Comparison of ENCODE assay signal across 14 mouse cellular contexts in genomic region chr2:46521147-46521965, GRCm38 (mm10).
DNase-seq lines count a peak whose midpoint lies in the region; ATAC-seq and TF ChIP-seq lines count a peak whose summit lies in the region.
"Had no signal": no experiment of that assay in that cellular context is flagged by ENCODE, and none has a peak within 500 bp of the region (broad histone marks: within the 10 kb centered on the region; RNA-seq: fewer than 3 reads in every experiment).

No protein-coding gene starts in this region.

- no peak for TF ChIP-seq CTCF in liver, adult 2 months (IDR thresholded peaks at IDR 0.05; ENCODE audit: low read depth, low read length)
- TF ChIP-seq CTCF in brain, embryonic 14.5 days (IDR thresholded peaks at IDR 0.05; ENCODE audit: borderline replicate concordance, extremely low read depth, insufficient read depth, insufficient read length), result no peak

- no peak overlapping the region for H3K4me2 ChIP-seq in midbrain, embryonic 16.5 days (ENCODE audit: low read length)
- H3K4me2 ChIP-seq: hindbrain, embryonic 13.5 days; liver, embryonic 15.5 days; midbrain, embryonic 11.5 days had no signal

- H3K4me1 ChIP-seq in heart, embryonic 10.5 days, result peaks cover 13% of the 10 kb centered on the region
- H3K4me1 ChIP-seq in liver, adult 2 months (ENCODE audit: control insufficient read depth, insufficient read depth, low read length), result no peaks in the 10 kb centered on the region
- H3K4me1 ChIP-seq in midbrain, embryonic 16.5 days (ENCODE audit: control insufficient read depth, insufficient read depth, low read length), result no peaks in the 10 kb centered on the region
- H3K4me1 ChIP-seq: liver, embryonic 15.5 days had no signal

- peak; percentile 11 to 23 for DNase-seq in heart, adult 18-20 months
- DNase-seq in heart, embryonic 10.5 days (ENCODE audit: low spot score), result no peak
- DNase-seq in liver, adult 2 months (ENCODE audit: extremely low read depth, low read depth, low spot score), result peak; percentile 54
- DNase-seq in liver, result no peak
- peak; percentile 8 for DNase-seq in brain, embryonic 14.5 days (ENCODE audit: low read depth)
- DNase-seq in kidney, postnatal 36 days, result peak; percentile 23 to 29
- DNase-seq: adrenal gland, adult 2 months; layer of hippocampus, adult 9-11 months had no signal

- no peak overlapping the region for H3K27ac ChIP-seq in heart, embryonic 10.5 days
- H3K27ac ChIP-seq in liver, adult 2 months (replicated peaks; ENCODE audit: insufficient read depth, low read depth, low read length), result no peak overlapping the region
- no peak overlapping the region for H3K27ac ChIP-seq in midbrain, embryonic 16.5 days (ENCODE audit: low read length)
- H3K27ac ChIP-seq: hindbrain, embryonic 13.5 days; liver, embryonic 15.5 days had no signal

- H3K27me3 ChIP-seq in heart, embryonic 10.5 days (ENCODE audit: insufficient read depth, poor library complexity, severe bottlenecking), result no peaks in the 10 kb centered on the region
- H3K27me3 ChIP-seq in liver, adult 2 months (ENCODE audit: control insufficient read depth, insufficient read depth, low read length), result no peaks in the 10 kb centered on the region
- no peaks in the 10 kb centered on the region for H3K27me3 ChIP-seq in midbrain, embryonic 16.5 days (ENCODE audit: control insufficient read depth, insufficient read depth, low read depth, low read length)
- H3K27me3 ChIP-seq: hindbrain, embryonic 13.5 days; liver, embryonic 15.5 days; Patski had no signal

- ATAC-seq in midbrain, embryonic 16.5 days, result no peak
- no peak for ATAC-seq in erythroid progenitor cell, adult 5-6 weeks (replicated peaks; ENCODE audit: low FRiP score, poor library complexity, severe bottlenecking)
- ATAC-seq: Patski had no signal

- no peaks in the 10 kb centered on the region for H3K9me3 ChIP-seq in heart, embryonic 10.5 days
- H3K9me3 ChIP-seq in midbrain, embryonic 16.5 days (replicated peaks; ENCODE audit: control insufficient read depth, low read length, poor library complexity, severe bottlenecking), result no peaks in the 10 kb centered on the region
- H3K9me3 ChIP-seq: hindbrain, embryonic 13.5 days; liver, embryonic 15.5 days had no signal

- H3K79me2 ChIP-seq in liver, adult 2 months (ENCODE audit: control insufficient read depth, insufficient read depth, low read length), result no peaks in the 10 kb centered on the region

- no peak for TF ChIP-seq POLR2A in liver, adult 2 months (IDR thresholded peaks at IDR 0.05; ENCODE audit: extremely low read depth, insufficient read depth, low read length)
- no peak for TF ChIP-seq POLR2A in brain, embryonic 14.5 days (IDR thresholded peaks at IDR 0.05; ENCODE audit: borderline replicate concordance, extremely low read depth, insufficient read depth, insufficient read length, poor library complexity, severe bottlenecking)

- 69% methylated on average over 5 of the region's 5 CpGs for WGBS in heart, embryonic 10.5 days
- WGBS in liver, adult 2 months, result 70% methylated on average over 5 of the region's 5 CpGs
- 75% methylated on average over 5 of the region's 5 CpGs for WGBS in midbrain, embryonic 16.5 days

- H3K4me3 ChIP-seq in heart, embryonic 10.5 days, result no peak overlapping the region
- no peak overlapping the region for H3K4me3 ChIP-seq in liver, adult 2 months (ENCODE audit: insufficient read depth, low read depth, low read length)
- H3K4me3 ChIP-seq in midbrain, embryonic 16.5 days (ENCODE audit: low read depth, low read length), result no peak overlapping the region
- H3K4me3 ChIP-seq: hindbrain, embryonic 13.5 days; liver, embryonic 15.5 days had no signal

- H3K36me3 ChIP-seq in heart, embryonic 10.5 days, result no peaks in the 10 kb centered on the region
- no peaks in the 10 kb centered on the region for H3K36me3 ChIP-seq in liver, adult 2 months (ENCODE audit: control insufficient read depth, insufficient read depth, low read length)
- H3K36me3 ChIP-seq in midbrain, embryonic 16.5 days (ENCODE audit: control insufficient read depth, insufficient read depth, low read length), result no peaks in the 10 kb centered on the region
- H3K36me3 ChIP-seq: hindbrain, embryonic 13.5 days; liver, embryonic 15.5 days had no signal

- no peak overlapping the region for H3K9ac ChIP-seq in liver, adult 2 months (ENCODE audit: low read depth, low read length)
- no peak overlapping the region for H3K9ac ChIP-seq in midbrain, embryonic 16.5 days (ENCODE audit: low read depth, low read length)
- H3K9ac ChIP-seq: hindbrain, embryonic 13.5 days; liver, embryonic 15.5 days had no signal

Comparison
In these comparisons a context has a peak if more than half of its experiments do, and no peak if none do; other contexts are left out.
1. DNase-seq: peak in heart, adult 18-20 months (2 of 2), liver, adult 2 months (single experiment), brain, embryonic 14.5 days (single experiment) and kidney, postnatal 36 days (2 of 2); none in heart, embryonic 10.5 days (single experiment) and liver (single experiment).